Mouse (Mus musculus): ENCODE results near the gene Rtp3.
A peak's percentile ranks its signal among the peaks of the same experiment; 100 is the strongest.

The Rtp3 gene

GRCm38 (mm10) chr9:110990204-110990603 is at the start of gene Rtp3:
Gene Rtp3, minus strand, starts transcription at chr9:110990583.
- peak; percentile 48 to 54 for DNase-seq

- DNase-seq = no peak
Measured at GRCm38 (mm10) chr9:111039966-111040365, 49.6 kb upstream of the Rtp3 start.

- no peak for DNase-seq
Measured at GRCm38 (mm10) chr9:111033717-111034116, 43.3 kb upstream of the Rtp3 start.

- no peak for DNase-seq
Measured at GRCm38 (mm10) chr9:111026791-111027190, 36.4 kb upstream of the Rtp3 start.

- DNase-seq = no peak
Measured at GRCm38 (mm10) chr9:111019022-111019421, 28.6 kb upstream of the Rtp3 start, which contains the start of gene Ltf. Gene Ltf, plus strand, starts transcription at chr9:111019271.

GRCm38 (mm10) chr9:111015658-111016057 is 25.3 kb upstream of the Rtp3 start:
- DNase-seq = no peak

- DNase-seq = peak; percentile 28 to 38
Measured at GRCm38 (mm10) chr9:111012041-111012440, 21.7 kb upstream of the Rtp3 start.

- DNase-seq = peak; percentile 30 to 45
Measured at GRCm38 (mm10) chr9:111011550-111011949, 21.2 kb upstream of the Rtp3 start.

GRCm38 (mm10) chr9:111009763-111010162 is 19.4 kb upstream of the Rtp3 start:
- DNase-seq = no peak

GRCm38 (mm10) chr9:111006544-111006943 is 16.2 kb upstream of the Rtp3 start:
- DNase-seq = no peak

GRCm38 (mm10) chr9:111003279-111003678 is 12.9 kb upstream of the Rtp3 start:
- DNase-seq = no peak

- DNase-seq = no peak
Measured at GRCm38 (mm10) chr9:111001621-111002020, 11.2 kb upstream of the Rtp3 start.

- peak; percentile 52 to 55 for DNase-seq
Measured at GRCm38 (mm10) chr9:110999856-111000255, 9.5 kb upstream of the Rtp3 start.

- DNase-seq = peak in 1 of 2 experiments; percentile 17
Measured at GRCm38 (mm10) chr9:110999056-110999455, 8.7 kb upstream of the Rtp3 start.

- DNase-seq = peak; percentile 64 to 79
Measured at GRCm38 (mm10) chr9:110997245-110997644, 6.9 kb upstream of the Rtp3 start.

GRCm38 (mm10) chr9:110994716-110995172 is 4.4 kb upstream of the Rtp3 start:
- DNase-seq = peak; percentile 84 to 88

GRCm38 (mm10) chr9:110993281-110993709 is 2.9 kb upstream of the Rtp3 start:
- peak in 1 of 2 experiments; percentile 30 for DNase-seq

- peak in 1 of 2 experiments; percentile 33 for DNase-seq
Measured at GRCm38 (mm10) chr9:110989543-110989942, 840 bp downstream of the Rtp3 start.

GRCm38 (mm10) chr9:110989141-110989540 is 1.2 kb downstream of the Rtp3 start:
- no peak for DNase-seq

- no peak for DNase-seq
Measured at GRCm38 (mm10) chr9:110988078-110988477, 2.3 kb downstream of the Rtp3 start.

GRCm38 (mm10) chr9:110987331-110987730 is 3.1 kb downstream of the Rtp3 start:
- no peak for DNase-seq

- no peak for DNase-seq
Measured at GRCm38 (mm10) chr9:110985951-110986350, 4.4 kb downstream of the Rtp3 start.

GRCm38 (mm10) chr9:110985541-110985940 is 4.8 kb downstream of the Rtp3 start:
- no peak for DNase-seq

- DNase-seq = no peak
Measured at GRCm38 (mm10) chr9:110984096-110984495, 6.3 kb downstream of the Rtp3 start.

GRCm38 (mm10) chr9:110982351-110982750 is 8.0 kb downstream of the Rtp3 start:
- no peak for DNase-seq

All from kidney, adult 8-10 months (tissue).